Mouse (Mus musculus): Measurements from ENCODE around the gene Cdipt. TPM values are rescaled to one million over a fixed set of nuclear protein-coding genes. Genes with fewer than 3 reads are reported as not detected.

Gene Cdipt
- total RNA-seq (2021), result 10 to 100 TPM; 52.0 to 56.6 TPM

DNA sequence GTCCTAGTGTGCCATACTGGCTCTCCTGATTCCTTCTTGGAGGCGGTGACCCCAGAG, at the start of gene Cdipt:
TSS of gene Cdipt (plus strand) at position 22 of the 57 bp plus-strand sequence.
- DNase-seq (ENCODE audit: low spot score), result no peak
- intact Hi-C loops (cut with DNase I), result no loop called here

- intact Hi-C loops (cut with DNase I), result loop anchor here (5.0 kb wide), 1 partner anchor 46 kb away; no protein-coding TSS in a partner anchor
- no peak for DNase-seq (ENCODE audit: low spot score)
These were observed 49.4 kb upstream of the Cdipt start for GRCm38 (mm10) chr7:126926299-126926698.

DNA sequence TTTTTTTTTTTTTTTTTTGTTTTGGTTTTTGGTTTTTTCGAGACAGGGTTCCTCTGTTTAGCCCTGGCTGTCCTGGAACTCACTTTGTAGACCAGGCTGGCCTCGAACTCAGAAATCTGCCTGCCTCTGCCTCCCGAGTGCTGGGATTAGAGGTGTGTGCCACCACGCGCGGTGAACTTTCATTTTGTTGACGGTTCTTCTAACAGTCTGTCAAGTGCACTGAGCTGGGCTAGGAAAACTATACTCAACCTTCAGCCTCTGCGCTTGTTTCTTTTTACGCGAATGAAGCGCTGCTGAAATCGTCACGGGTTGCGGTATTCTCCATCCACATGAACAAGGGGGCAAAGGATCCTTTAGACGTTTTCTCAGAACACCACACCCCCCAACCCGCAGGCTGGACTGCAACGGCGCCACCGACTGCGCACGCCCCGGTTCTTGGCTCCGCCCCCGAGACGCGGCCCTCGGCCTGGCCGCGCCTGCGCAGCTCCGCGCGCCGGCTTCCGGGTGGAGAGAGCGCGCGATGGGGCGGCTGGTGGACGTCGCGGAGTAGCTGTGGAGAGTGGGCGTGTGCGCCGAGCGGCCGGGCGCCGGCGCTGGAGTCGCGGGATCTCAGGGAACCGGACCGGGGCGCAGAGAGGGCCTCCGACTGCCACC, 47.2 kb upstream of the Cdipt start, which contains the start of gene Kctd13:
TSS of gene Kctd13 (plus strand) at position 496 of the 654 bp plus-strand sequence.
- intact Hi-C loops (cut with DNase I), result loop anchor here (2.0 to 5.0 kb wide), 2 partner anchors 30 to 44 kb away; no protein-coding TSS in a partner anchor
- peak; percentile 90 for DNase-seq (ENCODE audit: low spot score)

- intact Hi-C loops (cut with DNase I), result loop anchor here (2.0 to 5.0 kb wide), 2 partner anchors 30 to 43 kb away; no protein-coding TSS in a partner anchor
- DNase-seq (ENCODE audit: low spot score), result no peak
These were observed 46.7 kb upstream of the Cdipt start for GRCm38 (mm10) chr7:126929046-126929445.

GRCm38 (mm10) chr7:126932652-126933051, 43.1 kb upstream of the Cdipt start:
- intact Hi-C loops (cut with DNase I), result loop anchor here (5.0 kb wide), 1 partner anchor 45 kb away; no protein-coding TSS in a partner anchor
- no peak for DNase-seq (ENCODE audit: low spot score)

- intact Hi-C loops (cut with DNase I), result no loop called here
- DNase-seq (ENCODE audit: low spot score), result no peak
These were observed 34.5 kb upstream of the Cdipt start for GRCm38 (mm10) chr7:126941171-126941570.

DNA sequence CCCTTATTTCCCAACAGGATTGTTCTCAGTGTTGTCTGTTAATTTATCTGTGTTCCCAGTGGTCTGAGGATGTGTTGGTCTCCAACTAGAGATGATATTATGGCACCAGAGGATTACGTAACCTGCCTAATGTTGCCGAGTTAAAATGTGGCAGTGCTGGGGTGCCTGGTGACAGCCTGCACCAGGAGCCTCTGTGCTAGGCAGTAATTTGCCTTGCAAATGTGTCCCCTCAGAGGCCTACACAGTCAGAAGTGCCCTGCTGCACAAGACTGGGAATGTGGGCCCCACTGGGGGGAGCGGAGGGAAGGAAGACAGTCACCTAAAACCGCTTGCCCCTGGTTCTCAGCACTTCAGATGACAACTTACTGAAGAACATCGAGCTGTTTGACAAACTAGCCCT, 33.9 kb upstream of the Cdipt start:
- intact Hi-C loops (cut with DNase I), result no loop called here

DNA sequence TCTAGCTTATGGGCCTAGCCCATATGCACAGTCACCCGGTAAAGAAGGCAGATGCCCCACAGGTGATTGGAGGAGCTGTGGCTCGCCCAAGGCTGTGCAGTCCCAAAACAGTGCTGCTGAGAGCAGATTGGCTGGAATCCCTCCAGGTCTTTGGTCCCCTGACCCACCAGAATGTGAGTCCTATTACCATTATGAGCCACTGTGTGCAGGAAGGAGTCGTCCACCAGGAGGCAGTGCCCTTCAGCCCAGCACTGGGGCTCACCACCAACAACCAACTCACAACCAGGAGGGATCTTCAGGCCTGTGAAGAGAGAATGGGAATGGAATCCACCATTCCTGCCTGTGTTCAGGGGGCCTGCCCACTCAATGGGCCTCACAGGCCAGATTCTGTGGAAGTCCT, 29.2 kb upstream of the Cdipt start:
- intact Hi-C loops (cut with DNase I), result loop anchor here (5.0 kb wide), 1 partner anchor 119 kb away; no protein-coding TSS in a partner anchor
- no peak for DNase-seq (ENCODE audit: low spot score)

More for the DNA sequence above, 33.9 kb upstream of the Cdipt start:
- DNase-seq (ENCODE audit: low spot score), result no peak

DNA sequence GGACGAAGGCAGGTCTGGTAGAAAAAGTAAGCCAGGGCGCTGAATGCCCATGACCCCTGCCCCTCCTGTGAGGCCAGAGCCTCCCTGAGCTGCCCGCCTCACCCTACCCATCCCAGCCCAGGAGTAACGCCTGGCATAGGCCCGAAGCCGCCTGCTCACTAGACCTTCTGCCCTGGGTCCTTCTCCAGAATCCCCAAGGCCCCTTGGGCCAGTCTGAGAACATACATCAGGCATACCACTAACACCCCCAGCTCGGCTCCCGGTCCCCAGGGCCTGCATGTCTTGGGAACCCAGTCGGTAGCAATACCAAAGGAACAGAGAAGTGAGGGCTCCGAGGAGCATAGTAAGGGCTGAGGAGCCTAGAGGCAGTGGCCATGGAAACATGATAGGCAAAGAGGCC, 27.1 kb upstream of the Cdipt start:
- intact Hi-C loops (cut with DNase I), result loop anchor here (2.0 to 5.0 kb wide), 2 partner anchors 121 to 156 kb away; no protein-coding TSS in a partner anchor
- DNase-seq (ENCODE audit: low spot score), result no peak

DNA sequence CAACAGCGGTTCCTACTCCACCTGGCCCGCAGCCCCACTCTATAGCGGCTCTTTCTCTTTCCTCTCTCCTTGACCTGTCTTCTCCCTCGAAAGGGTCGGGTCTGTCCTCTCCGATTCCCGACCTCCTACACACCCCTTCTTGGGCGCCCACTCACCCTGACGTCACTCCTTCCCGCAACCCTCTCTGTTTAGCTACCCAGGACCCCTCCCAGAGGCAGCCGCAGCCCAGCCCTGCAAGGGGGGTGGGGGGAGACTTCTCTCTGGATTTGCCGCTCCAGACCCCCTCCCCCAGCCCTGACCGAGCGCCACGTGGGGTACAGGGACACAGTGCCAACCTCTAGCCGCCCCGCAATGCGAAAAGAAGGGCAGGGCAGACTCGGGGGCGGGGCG, 26.3 kb upstream of the Cdipt start, which contains the start of gene Asphd1:
TSS of gene Asphd1 (minus strand) at position 180 of the 390 bp plus-strand sequence.
- DNase-seq (ENCODE audit: low spot score), result no peak
- intact Hi-C loops (cut with DNase I), result loop anchor here (2.0 to 5.0 kb wide), 2 partner anchors 122 to 155 kb away; no protein-coding TSS in a partner anchor

GRCm38 (mm10) chr7:126949793-126950646, 25.7 kb upstream of the Cdipt start, which contains the start of gene Sez6l2:
Gene Sez6l2 (plus strand): TSS chr7:126950563.
- intact Hi-C loops (cut with DNase I), result loop anchor here (2.0 to 5.0 kb wide), 2 partner anchors 123 to 155 kb away; no protein-coding TSS in a partner anchor
- DNase-seq (ENCODE audit: low spot score), result peak; percentile 67

GRCm38 (mm10) chr7:126950647-126951615, 24.8 kb upstream of the Cdipt start:
- no peak for DNase-seq (ENCODE audit: low spot score)
- intact Hi-C loops (cut with DNase I), result no loop called here

GRCm38 (mm10) chr7:126951741-126952140, 24.0 kb upstream of the Cdipt start:
- intact Hi-C loops (cut with DNase I), result no loop called here
- no peak for DNase-seq (ENCODE audit: low spot score)

DNA sequence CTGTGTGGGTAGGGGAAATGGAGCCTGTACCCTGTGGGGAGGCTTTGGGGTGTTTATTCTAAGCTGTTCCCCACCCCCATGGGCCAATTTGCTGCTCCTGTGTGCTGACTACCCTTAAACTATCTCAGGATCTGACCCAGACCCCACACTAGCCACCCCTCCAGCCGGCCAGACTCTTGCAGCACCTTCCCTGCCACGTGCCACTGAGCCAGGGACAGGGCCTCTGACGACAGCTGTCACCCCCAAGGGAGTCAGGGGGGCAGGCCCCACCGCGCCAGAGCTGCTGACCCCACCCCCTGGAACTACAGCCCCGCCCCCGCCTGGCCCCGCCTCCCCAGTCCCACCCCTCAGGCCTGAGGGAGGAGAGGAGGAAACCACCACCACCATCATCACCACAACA, 23.1 kb upstream of the Cdipt start:
- intact Hi-C loops (cut with DNase I), result no loop called here
- no peak for DNase-seq (ENCODE audit: low spot score)

GRCm38 (mm10) chr7:126955125-126955524, 20.6 kb upstream of the Cdipt start:
- intact Hi-C loops (cut with DNase I), result no loop called here
- DNase-seq (ENCODE audit: low spot score), result no peak

DNA sequence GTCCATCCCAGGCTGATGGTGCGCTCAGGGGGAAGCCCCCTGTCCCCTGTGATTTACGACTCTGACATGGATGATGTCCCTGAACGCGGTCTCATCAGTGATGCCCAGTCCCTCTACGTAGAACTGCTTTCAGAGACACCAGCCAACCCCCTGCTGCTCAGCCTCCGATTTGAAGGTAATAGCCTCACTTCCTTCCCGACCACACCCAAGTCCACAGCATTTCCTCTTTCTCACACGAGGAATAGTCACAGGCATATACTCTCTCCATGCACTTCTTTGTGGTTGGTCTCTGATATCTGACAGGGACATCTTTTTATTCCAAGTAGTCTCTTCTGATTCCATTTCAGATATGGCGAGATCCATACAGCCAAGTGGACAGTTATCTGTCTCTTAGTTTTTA, 15.9 kb upstream of the Cdipt start:
- no peak for DNase-seq (ENCODE audit: low spot score)
- intact Hi-C loops (cut with DNase I), result loop anchor here (5.0 kb wide), 1 partner anchor 127 kb away; the partner anchor contains the start of gene 4930451I11Rik

DNA sequence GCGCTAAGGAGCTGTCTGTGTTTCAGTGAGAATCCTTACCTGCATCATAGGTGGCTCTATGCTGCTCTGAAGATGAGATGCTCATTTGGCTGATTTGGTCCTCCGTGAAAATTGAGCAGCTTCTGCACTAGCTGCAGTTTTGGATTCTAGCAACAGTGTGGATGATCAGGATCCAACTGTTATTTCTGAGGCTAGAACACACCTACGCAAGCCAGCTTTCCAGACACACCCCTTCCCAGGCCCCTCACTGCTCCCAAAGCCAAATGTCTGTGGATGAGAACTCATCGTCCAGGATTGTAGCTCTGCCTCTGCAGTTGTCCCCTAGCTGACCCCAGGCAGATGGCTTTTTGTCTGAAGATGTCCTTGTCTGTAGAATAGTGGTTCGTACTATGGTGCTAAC, 14.6 kb upstream of the Cdipt start:
- intact Hi-C loops (cut with DNase I), result loop anchor here (5.0 kb wide), 1 partner anchor 129 kb away; the partner anchor contains the start of gene 4930451I11Rik

DNA sequence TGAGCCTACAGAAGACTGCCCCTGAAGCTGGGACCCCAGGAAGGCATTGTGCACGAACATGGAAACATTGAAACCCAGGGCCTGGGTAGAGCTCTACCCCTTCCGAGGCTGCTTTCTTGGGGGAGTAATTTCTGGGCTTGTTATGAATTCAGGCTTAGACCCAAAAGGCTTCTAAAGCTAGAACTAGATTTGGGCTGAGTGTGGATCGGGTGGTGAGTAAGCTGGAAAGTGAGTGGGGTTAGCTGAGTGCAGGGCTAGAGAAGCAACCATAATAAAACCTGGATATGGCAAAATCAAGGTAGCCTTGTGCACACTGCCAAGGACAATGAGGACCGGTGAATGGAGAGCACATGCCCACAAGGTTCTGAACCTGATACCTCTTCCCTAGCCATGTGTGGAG, 13.7 kb upstream of the Cdipt start:
- intact Hi-C loops (cut with DNase I), result loop anchor here (5.0 kb wide), 1 partner anchor 130 kb away; the partner anchor contains the start of gene 4930451I11Rik
- no peak for DNase-seq (ENCODE audit: low spot score)

More for the DNA sequence above, 14.6 kb upstream of the Cdipt start:
- DNase-seq (ENCODE audit: low spot score), result no peak

DNA sequence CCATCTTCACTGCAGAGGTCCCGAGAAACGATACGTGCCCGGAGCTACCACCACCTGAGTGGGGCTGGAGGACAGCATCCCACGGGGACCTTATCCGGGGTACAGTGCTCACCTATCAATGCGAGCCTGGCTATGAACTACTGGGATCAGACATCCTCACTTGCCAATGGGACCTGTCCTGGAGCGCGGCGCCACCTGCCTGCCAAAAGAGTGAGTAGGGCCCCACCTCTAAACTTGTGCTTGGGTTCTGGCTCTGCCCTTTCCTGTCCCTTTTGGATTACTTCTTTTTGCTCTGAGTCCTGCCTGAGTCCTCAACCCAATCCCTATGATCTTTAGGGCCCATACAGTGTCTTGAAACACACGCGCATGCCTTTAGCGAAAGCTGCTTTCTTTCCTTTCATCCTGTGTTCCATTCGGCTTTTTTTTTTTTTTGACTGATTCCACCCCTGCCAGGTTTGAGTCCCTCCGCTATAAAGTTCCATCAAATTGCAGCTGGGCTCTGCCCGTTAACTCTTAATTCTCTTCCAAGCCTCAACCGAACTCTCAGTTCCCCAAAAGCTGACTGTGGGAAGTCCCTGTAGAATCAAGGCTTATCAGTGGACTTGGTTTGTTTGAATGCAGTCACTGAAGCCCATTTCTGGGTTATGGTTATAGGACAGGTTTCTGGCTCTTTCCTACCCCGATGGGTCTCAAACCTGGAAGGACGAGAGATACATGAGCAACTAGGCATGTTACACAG, 12.0 kb upstream of the Cdipt start:
- intact Hi-C loops (cut with DNase I), result loop anchor here (5.0 kb wide), 1 partner anchor 131 kb away; the partner anchor contains the start of gene 4930451I11Rik
- DNase-seq (ENCODE audit: low spot score), result no peak

All from heart, postnatal 25 days (tissue).